Mouse (Mus musculus) adrenal gland, adult 18-20 months (tissue): Measurements from ENCODE around the gene Nup153. TPM values are rescaled to one million over a fixed set of nuclear protein-coding genes. Genes with fewer than 3 reads are reported as not detected.

Source experiments
- DNase-seq, 2 experiments: peaks; one replicate each; pipeline ENCODE4 v3.0.0; 2021 to 2022; ENCODE audit warnings: low spot score in 2 of 2
- total RNA-seq, 2 experiments: library from RNA; stranded (reverse); gene quantifications; 1 replicate in 1 of 2; 2 replicates in 1 of 2; pipeline ENCODE4 v1.2.3; 2021

Nup153 gene
- total RNA-seq, 2 experiments from 2014 or later: 51.0 to 58.3 TPM

GRCm38 (mm10) chr13:46729998-46730397 is 2.3 kb upstream of the Nup153 start:
- DNase-seq: no peak

GRCm38 (mm10) chr13:46728411-46728810 is 671 bp upstream of the Nup153 start:
- no peak for DNase-seq

GRCm38 (mm10) chr13:46727038-46727836 is 503 bp downstream of the Nup153 start:
- peak; percentile 64 to 65 for DNase-seq

- DNase-seq: peak in 1 of 2 experiments; percentile 18
These were observed 1.3 kb downstream of the Nup153 start for GRCm38 (mm10) chr13:46726288-46727037.

- no peak for DNase-seq
These were observed 2.5 kb downstream of the Nup153 start for GRCm38 (mm10) chr13:46725227-46725626.

GRCm38 (mm10) chr13:46724371-46724770 is 3.4 kb downstream of the Nup153 start:
- DNase-seq: no peak

- DNase-seq: no peak
These were observed 6.7 kb downstream of the Nup153 start for GRCm38 (mm10) chr13:46721009-46721408.

- no peak for DNase-seq
These were observed 8.8 kb downstream of the Nup153 start for GRCm38 (mm10) chr13:46718893-46719400.

- no peak for DNase-seq
These were observed 11.6 kb downstream of the Nup153 start for GRCm38 (mm10) chr13:46715976-46716639.

- no peak for DNase-seq
These were observed 14.3 kb downstream of the Nup153 start for GRCm38 (mm10) chr13:46713486-46713885.

- DNase-seq: no peak
These were observed 24.6 kb downstream of the Nup153 start for GRCm38 (mm10) chr13:46703138-46703537.

- no peak for DNase-seq
These were observed 26.3 kb downstream of the Nup153 start for GRCm38 (mm10) chr13:46701486-46701885.

GRCm38 (mm10) chr13:46699372-46699771 is 28.4 kb downstream of the Nup153 start:
- no peak for DNase-seq

- DNase-seq: no peak
These were observed 31.0 kb downstream of the Nup153 start for GRCm38 (mm10) chr13:46696788-46697187.

GRCm38 (mm10) chr13:46695932-46696331 is 31.8 kb downstream of the Nup153 start:
- no peak for DNase-seq

GRCm38 (mm10) chr13:46695296-46695908 is 32.3 kb downstream of the Nup153 start:
- DNase-seq: no peak

- no peak for DNase-seq
These were observed 37.0 kb downstream of the Nup153 start for GRCm38 (mm10) chr13:46690559-46691241.

- DNase-seq: no peak
These were observed 44.4 kb downstream of the Nup153 start for GRCm38 (mm10) chr13:46683370-46683769.

GRCm38 (mm10) chr13:46682921-46683320 is 44.8 kb downstream of the Nup153 start:
- DNase-seq: no peak

- no peak for DNase-seq
These were observed 50.0 kb downstream of the Nup153 start for GRCm38 (mm10) chr13:46677721-46678120.
